Mouse (Mus musculus) limb, embryonic 14.5 days (tissue): ENCODE measurements at regions not wholly inside any gene's neighbourhood (a gene's known extent, or its start where the extent isn't known, plus 50 kb on each side); places are given as distances from the start of the nearest gene placed in this dataset.

Experiments
- ATAC-seq: fragments of 200-750 bp; cut with Nextera tagmentation; 2 replicates; pipeline ENCODE4 v1.8.0; 2017; ENCODE audit warnings: low read depth, moderate number of reproducible peaks, moderate TSS enrichment; ENCODE audit not compliant: low FRiP score
- DNase-seq: peaks from one replicate; pipeline ENCODE4 v3.0.0-alpha.2; 2015; ENCODE audit warnings: low spot score
- H3K27ac ChIP-seq: fragments of 300-500 bp; sonication (generic); replicated peaks from 2 replicates; pipeline ENCODE4 v1.5.1; 2014; ENCODE audit warnings: low read depth, mild to moderate bottlenecking, low read length, moderate library complexity, mixed read lengths
- H3K27me3 ChIP-seq: fragments of 300-500 bp; sonication (generic); 2 replicates; pipeline ENCODE4 v1.6.1; 2014; ENCODE audit warnings: low read length, mixed read lengths; ENCODE audit not compliant: control insufficient read depth, insufficient read depth
- H3K36me3 ChIP-seq: fragments of 300-500 bp; sonication (generic); 2 replicates; pipeline ENCODE4 v1.6.1; 2014; ENCODE audit warnings: mild to moderate bottlenecking, low read length, moderate library complexity, mixed read lengths; ENCODE audit not compliant: control insufficient read depth, insufficient read depth
- H3K4me1 ChIP-seq: fragments of 300-500 bp; sonication (generic); 2 replicates; pipeline ENCODE4 v1.6.1; 2014; ENCODE audit warnings: antibody characterized with exemption, low read length, mixed read lengths; ENCODE audit not compliant: control insufficient read depth, insufficient read depth
- H3K4me2 ChIP-seq: fragments of 300-500 bp; sonication (generic); replicated peaks from 2 replicates; pipeline ENCODE4 v1.6.1; 2014; ENCODE audit warnings: low read depth, mild to moderate bottlenecking, low read length, moderate library complexity; ENCODE audit not compliant: severe bottlenecking
- H3K4me3 ChIP-seq: fragments of 300-500 bp; sonication (generic); replicated peaks from 2 replicates; pipeline ENCODE4 v1.5.1; 2014; ENCODE audit warnings: low read length
- H3K9ac ChIP-seq: fragments of 300-500 bp; sonication (generic); 2 replicates; pipeline ENCODE4 v1.6.1; 2014; ENCODE audit warnings: mild to moderate bottlenecking, low read depth, low read length, moderate library complexity; ENCODE audit not compliant: severe bottlenecking
- H3K9me3 ChIP-seq: fragments of 300-500 bp; sonication (generic); 2 replicates; pipeline ENCODE4 v1.6.1; 2016; ENCODE audit warnings: low read length; ENCODE audit not compliant: control insufficient read depth
- POLR2A ChIP-seq: fragments of 200-500 bp; IDR thresholded peaks from 2 replicates; pipeline ENCODE4 v1.8.0; 2012; ENCODE audit warnings: inconsistent platforms, mild to moderate bottlenecking, moderate library complexity, borderline replicate concordance; ENCODE audit not compliant: insufficient read depth, insufficient read length; ENCODE audit errors: extremely low read depth
- WGBS: fragments of 180-500 bp; shearing (Covaris S2); extraction: QIAGEN DNeasy Blood & Tissue Kit; methylation state at CpG from one replicate; pipeline ENCODE4 v1.1.7; 2014; 5-methylcytosine and 5-hydroxymethylcytosine counted together

GRCm38 (mm10) chr14:106924026-106924425 lies 818.0 kb downstream of the Trim52 start:
- no peak for ATAC-seq
- H3K4me2 ChIP-seq, result no peak overlapping the region
- no peak overlapping the region for H3K9ac ChIP-seq
- no peak for DNase-seq
- TF ChIP-seq POLR2A, result no peak
- WGBS, result 78% methylated on average over 1 of the region's 1 CpGs
- H3K9me3 ChIP-seq, result no peaks in the 10 kb centered on the region
- H3K27me3 ChIP-seq, result no peaks in the 10 kb centered on the region
- H3K27ac ChIP-seq, result no peak overlapping the region
- H3K36me3 ChIP-seq, result no peaks in the 10 kb centered on the region
- H3K4me1 ChIP-seq, result no peaks in the 10 kb centered on the region
- no peak overlapping the region for H3K4me3 ChIP-seq

- no peak overlapping the region for H3K9ac ChIP-seq
- DNase-seq, result no peak
- no peaks in the 10 kb centered on the region for H3K36me3 ChIP-seq
- H3K27me3 ChIP-seq, result no peaks in the 10 kb centered on the region
- no peaks in the 10 kb centered on the region for H3K4me1 ChIP-seq
- no peak for ATAC-seq
- no peaks in the 10 kb centered on the region for H3K9me3 ChIP-seq
- no peak overlapping the region for H3K4me2 ChIP-seq
- H3K27ac ChIP-seq, result no peak overlapping the region
- H3K4me3 ChIP-seq, result no peak overlapping the region
- WGBS, result 78% methylated on average over 3 of the region's 3 CpGs
- no peak for TF ChIP-seq POLR2A
Measured at GRCm38 (mm10) chr14:106924443-106924842, 818.4 kb downstream of the Trim52 start.

GRCm38 (mm10) chr14:106945261-106945660 lies 839.3 kb downstream of the Trim52 start:
- Histone ChIP-seq H3K4me1 (no peaks in the 10 kb centered on the region), H3K27me3 (no peaks in the 10 kb centered on the region), H3K36me3 (no peaks in the 10 kb centered on the region), H3K9me3 (no peaks in the 10 kb centered on the region), H3K4me2 (no peak overlapping the region), H3K9ac (no peak overlapping the region), H3K27ac (no peak overlapping the region), H3K4me3 (no peak overlapping the region)
- WGBS, result 77% methylated on average over 1 of the region's 1 CpGs
- no peak for TF ChIP-seq POLR2A
- ATAC-seq, result no peak
- DNase-seq, result no peak

GRCm38 (mm10) chr14:106977958-106978357 lies 872.0 kb downstream of the Trim52 start:
- Histone ChIP-seq H3K27ac (no peak overlapping the region), H3K36me3 (no peaks in the 10 kb centered on the region), H3K9me3 (no peaks in the 10 kb centered on the region), H3K9ac (no peak overlapping the region), H3K4me3 (no peak overlapping the region), H3K27me3 (no peaks in the 10 kb centered on the region), H3K4me1 (no peaks in the 10 kb centered on the region), H3K4me2 (no peak overlapping the region)
- WGBS, result 90% methylated on average over 1 of the region's 1 CpGs
- DNase-seq (no peak), ATAC-seq (no peak)
- TF ChIP-seq POLR2A, result no peak

GRCm38 (mm10) chr14:106980752-106981151 lies 874.8 kb downstream of the Trim52 start:
- TF ChIP-seq POLR2A, result no peak
- no peaks in the 10 kb centered on the region for H3K9me3 ChIP-seq
- no peaks in the 10 kb centered on the region for H3K4me1 ChIP-seq
- WGBS, result 25% methylated on average over 4 of the region's 4 CpGs
- H3K9ac ChIP-seq, result no peak overlapping the region
- ATAC-seq, result no peak
- H3K27me3 ChIP-seq, result no peaks in the 10 kb centered on the region
- no peak for DNase-seq
- no peaks in the 10 kb centered on the region for H3K36me3 ChIP-seq
- H3K4me3 ChIP-seq, result no peak overlapping the region
- no peak overlapping the region for H3K4me2 ChIP-seq
- no peak overlapping the region for H3K27ac ChIP-seq
